Mouse (Mus musculus) bone marrow, adult 2 months (tissue): ENCODE measurements around the gene Slc22a14.

Source experiments
- CTCF ChIP-seq: fragments of 200-500 bp; IDR thresholded peaks from 2 replicates; pipeline ENCODE4 v1.5.1; 2011; ENCODE audit warnings: low read length, control low read depth; ENCODE audit not compliant: control insufficient read depth, insufficient read depth
- POLR2A ChIP-seq: fragments of 200-500 bp; IDR thresholded peaks from 2 replicates; pipeline ENCODE4 v1.6.1; 2011; ENCODE audit warnings: low read depth, mild to moderate bottlenecking, control low read depth, low read length, borderline replicate concordance; ENCODE audit not compliant: control insufficient read depth

- TF ChIP-seq CTCF (peak; percentile 97), POLR2A (no peak)
These were observed 13.3 kb downstream of the Slc22a14 start for GRCm38 (mm10) chr9:119352060-119352459.
